Mouse (Mus musculus) layer of hippocampus, adult 9-10 months (tissue): ENCODE results near the gene Pdss2.

Experiments
- DNase-seq: peaks from one replicate; pipeline ENCODE4 v3.0.0; 2022; ENCODE audit warnings: low spot score

The Pdss2 gene

GRCm38 (mm10) chr10:43485751-43486268 lies 264.5 kb downstream of the Pdss2 start:
- DNase-seq: no peak

- no peak for DNase-seq
Observed at GRCm38 (mm10) chr10:43487441-43488010, 266.2 kb downstream of the Pdss2 start.

GRCm38 (mm10) chr10:43488258-43488657 lies 267.0 kb downstream of the Pdss2 start:
- DNase-seq: no peak

GRCm38 (mm10) chr10:43489139-43489538 lies 267.9 kb downstream of the Pdss2 start:
- DNase-seq: no peak

GRCm38 (mm10) chr10:43489550-43489949 lies 268.3 kb downstream of the Pdss2 start:
- no peak for DNase-seq

GRCm38 (mm10) chr10:43490034-43490433 lies 268.7 kb downstream of the Pdss2 start:
- no peak for DNase-seq

GRCm38 (mm10) chr10:43490846-43491245 lies 269.6 kb downstream of the Pdss2 start:
- no peak for DNase-seq

GRCm38 (mm10) chr10:43502599-43502998 lies 281.3 kb downstream of the Pdss2 start:
- DNase-seq: no peak

- DNase-seq: no peak
Observed at GRCm38 (mm10) chr10:43504291-43504690, 283.0 kb downstream of the Pdss2 start.

GRCm38 (mm10) chr10:43507051-43507450 lies 285.8 kb downstream of the Pdss2 start:
- DNase-seq: no peak

GRCm38 (mm10) chr10:43509228-43509627 lies 287.9 kb downstream of the Pdss2 start:
- no peak for DNase-seq

GRCm38 (mm10) chr10:43512976-43513375 lies 291.7 kb downstream of the Pdss2 start:
- no peak for DNase-seq
